Mouse (Mus musculus) macrophage (primary cell): Measurements from ENCODE around the gene Smyd1. TPM values are rescaled to one million over a fixed set of nuclear protein-coding genes. Genes with fewer than 3 reads are reported as not detected.

Experiments
- H3K27ac ChIP-seq: fragments of 350-480 bp; formaldehyde crosslinking; 2 replicates; pipeline ENCODE4 v1.9.0; 2021
- H3K36me3 ChIP-seq: fragments of 350-480 bp; formaldehyde crosslinking; 2 replicates; pipeline ENCODE4 v1.9.0; 2021; ENCODE audit errors: inconsistent target
- H3K4me3 ChIP-seq: fragments of 350-480 bp; formaldehyde crosslinking; 2 replicates; pipeline ENCODE4 v1.9.0; 2021; ENCODE audit errors: inconsistent target
- H3K79me2 ChIP-seq: fragments of 350-480 bp; formaldehyde crosslinking; 2 replicates; pipeline ENCODE4 v1.9.0; 2021; ENCODE audit errors: inconsistent target
- WGBS: methylation state at CpG from one replicate; pipeline ENCODE4 v1.1.7; 2026; ENCODE audit warnings: inconsistent platforms; ENCODE audit not compliant: missing documents; 5-methylcytosine and 5-hydroxymethylcytosine counted together
- polyA plus RNA-seq: library from polyadenylated mRNA; stranded (reverse); fragments of 250-400 nt; gene quantifications from 3 replicates; pipeline ENCODE4 v1.2.4, GENCODE M21; 2018; ENCODE audit warnings: inconsistent platforms
- total RNA-seq, 78 experiments: library from RNA; depleted of rRNA; stranded (reverse); fragments of 250-400 nt; gene quantifications; 1 replicate in 9 of 78; 2 replicates in 24 of 78; 3 replicates in 43 of 78; 4 replicates in 2 of 78; pipeline ENCODE4 v1.2.4; 2018; ENCODE audit warnings: inconsistent platforms in 56 of 78

Smyd1 gene
- 1 to 10 TPM in 1 of 26 experiments, under 1 TPM in 2, not detected in 23; 0.25 to 3.3 (median 0.66) TPM for total RNA-seq (2018; cell fraction: chromatin; rRNA removed)
- total RNA-seq (2018; cell fraction: cytosol; rRNA removed): under 1 TPM in 5 of 26 experiments, not detected in 21; 0.04 to 0.36 (median 0.19) TPM
- under 1 TPM in 3 of 26 experiments, not detected in 23; 0.14 to 0.93 (median 0.15) TPM for total RNA-seq (2018; cell fraction: nucleus; rRNA removed)
- polyA plus RNA-seq: not detected in 3 replicates

GRCm38 (mm10) chr6:71321826-71322283 lies at the start of gene Smyd1:
Gene Smyd1, minus strand, starts transcription at chr6:71322233.
- Histone ChIP-seq H3K79me2 (no peaks in the 10 kb centered on the region), H3K27ac (no peak within 1 kb of the TSS), H3K4me3 (no peak within 1 kb of the TSS), H3K36me3 (no peaks in the 10 kb centered on the region)
- 93% methylated on average over 3 of the region's 3 CpGs for WGBS

- Histone ChIP-seq H3K27ac (no peak overlapping the region), H3K79me2 (no peaks in the 10 kb centered on the region), H3K4me3 (no peak overlapping the region), H3K36me3 (no peaks in the 10 kb centered on the region)
- 93% methylated on average over 4 of the region's 5 CpGs for WGBS
Measured at GRCm38 (mm10) chr6:71371085-71371605, 49.1 kb upstream of the Smyd1 start.

- Histone ChIP-seq H3K4me3 (no peak overlapping the region), H3K36me3 (no peaks in the 10 kb centered on the region), H3K27ac (no peak overlapping the region), H3K79me2 (no peaks in the 10 kb centered on the region)
- 91% methylated on average over 6 of the region's 6 CpGs for WGBS
Measured at GRCm38 (mm10) chr6:71369416-71369815, 47.4 kb upstream of the Smyd1 start.

- Histone ChIP-seq H3K79me2 (no peaks in the 10 kb centered on the region), H3K4me3 (no peak overlapping the region), H3K36me3 (no peaks in the 10 kb centered on the region), H3K27ac (no peak overlapping the region)
- WGBS: 85% methylated on average over 2 of the region's 2 CpGs
Measured at GRCm38 (mm10) chr6:71363995-71364394, 42.0 kb upstream of the Smyd1 start.

- 82% methylated on average over 10 of the region's 10 CpGs for WGBS
- H3K4me3 ChIP-seq: no peak overlapping the region
- H3K36me3 ChIP-seq: no peaks in the 10 kb centered on the region
- H3K79me2 ChIP-seq: no peaks in the 10 kb centered on the region
- no peak overlapping the region for H3K27ac ChIP-seq
Measured at GRCm38 (mm10) chr6:71361156-71361670, 39.2 kb upstream of the Smyd1 start.

- WGBS: 82% methylated on average over 4 of the region's 5 CpGs
Measured at GRCm38 (mm10) chr6:71360751-71361150, 38.7 kb upstream of the Smyd1 start.

GRCm38 (mm10) chr6:71360221-71360620 lies 38.2 kb upstream of the Smyd1 start:
- no peak overlapping the region for H3K27ac ChIP-seq
- WGBS: 75% methylated on average over 4 of the region's 4 CpGs
- no peak overlapping the region for H3K4me3 ChIP-seq

More at GRCm38 (mm10) chr6:71360751-71361150, 38.7 kb upstream of the Smyd1 start:
- Histone ChIP-seq H3K79me2 (no peaks in the 10 kb centered on the region), H3K36me3 (no peaks in the 10 kb centered on the region), H3K4me3 (no peak overlapping the region), H3K27ac (no peak overlapping the region)

GRCm38 (mm10) chr6:71357493-71357892 lies 35.5 kb upstream of the Smyd1 start:
- Histone ChIP-seq H3K4me3 (no peak overlapping the region), H3K27ac (no peak overlapping the region), H3K36me3 (no peaks in the 10 kb centered on the region), H3K79me2 (no peaks in the 10 kb centered on the region)
- 83% methylated on average over 7 of the region's 7 CpGs for WGBS

More at GRCm38 (mm10) chr6:71360221-71360620, 38.2 kb upstream of the Smyd1 start:
- H3K36me3 ChIP-seq: no peaks in the 10 kb centered on the region
- H3K79me2 ChIP-seq: no peaks in the 10 kb centered on the region

- no peaks in the 10 kb centered on the region for H3K36me3 ChIP-seq
- no peaks in the 10 kb centered on the region for H3K79me2 ChIP-seq
- no peak overlapping the region for H3K27ac ChIP-seq
- 94% methylated on average over 2 of the region's 2 CpGs for WGBS
- H3K4me3 ChIP-seq: no peak overlapping the region
Measured at GRCm38 (mm10) chr6:71353722-71354121, 31.7 kb upstream of the Smyd1 start.

- no peak overlapping the region for H3K27ac ChIP-seq
Measured at GRCm38 (mm10) chr6:71352866-71353427, 30.9 kb upstream of the Smyd1 start.

GRCm38 (mm10) chr6:71352201-71352600 lies 30.2 kb upstream of the Smyd1 start:
- no peaks in the 10 kb centered on the region for H3K36me3 ChIP-seq
- no peaks in the 10 kb centered on the region for H3K79me2 ChIP-seq
- H3K27ac ChIP-seq: no peak overlapping the region
- H3K4me3 ChIP-seq: no peak overlapping the region
- 93% methylated on average over 6 of the region's 6 CpGs for WGBS

More at GRCm38 (mm10) chr6:71352866-71353427, 30.9 kb upstream of the Smyd1 start:
- Histone ChIP-seq H3K79me2 (no peaks in the 10 kb centered on the region), H3K4me3 (no peak overlapping the region), H3K36me3 (no peaks in the 10 kb centered on the region)
- WGBS: 82% methylated on average over 10 of the region's 10 CpGs

- Histone ChIP-seq H3K27ac (no peak overlapping the region), H3K4me3 (no peak overlapping the region), H3K36me3 (no peaks in the 10 kb centered on the region), H3K79me2 (no peaks in the 10 kb centered on the region)
- 94% methylated on average over 3 of the region's 3 CpGs for WGBS
Measured at GRCm38 (mm10) chr6:71351201-71351600, 29.2 kb upstream of the Smyd1 start.

- Histone ChIP-seq H3K4me3 (no peak overlapping the region), H3K27ac (no peak overlapping the region), H3K36me3 (no peaks in the 10 kb centered on the region), H3K79me2 (no peaks in the 10 kb centered on the region)
- 98% methylated on average over 9 of the region's 9 CpGs for WGBS
Measured at GRCm38 (mm10) chr6:71348006-71348405, 26.0 kb upstream of the Smyd1 start.

- H3K27ac ChIP-seq: no peak overlapping the region
- H3K4me3 ChIP-seq: no peak overlapping the region
- no peaks in the 10 kb centered on the region for H3K36me3 ChIP-seq
- H3K79me2 ChIP-seq: no peaks in the 10 kb centered on the region
- WGBS: 90% methylated on average over 9 of the region's 9 CpGs
Measured at GRCm38 (mm10) chr6:71341179-71341578, 19.1 kb upstream of the Smyd1 start.

- Histone ChIP-seq H3K36me3 (no peaks in the 10 kb centered on the region), H3K79me2 (no peaks in the 10 kb centered on the region), H3K27ac (no peak overlapping the region), H3K4me3 (no peak overlapping the region)
- WGBS: 69% methylated on average over 2 of the region's 4 CpGs
Measured at GRCm38 (mm10) chr6:71339351-71339750, 17.3 kb upstream of the Smyd1 start.
